Mouse (Mus musculus) liver, embryonic 14.5 days (tissue): Measurements from ENCODE around the gene Sgms1. TPM values are rescaled to one million over a fixed set of nuclear protein-coding genes. Genes with fewer than 3 reads are reported as not detected.

Experiments used
- ATAC-seq: fragments of 200-750 bp; cut with Nextera tagmentation; 2 replicates; pipeline ENCODE4 v1.8.0; 2017; ENCODE audit warnings: moderate number of reproducible peaks, mild to moderate bottlenecking, moderate library complexity; ENCODE audit not compliant: insufficient read depth
- DNase-seq, 3 experiments: peaks; one replicate each; pipeline ENCODE4 v3.0.0-alpha.2; 2012 to 2013; ENCODE audit warnings: low read depth in 3 of 3, low spot score in 3 of 3
- H3K27ac ChIP-seq: fragments of 300-500 bp; sonication (generic); 2 replicates; pipeline ENCODE4 v1.5.1; 2014; ENCODE audit warnings: moderate library complexity, mild to moderate bottlenecking, control low read depth, inconsistent platforms
- H3K27me3 ChIP-seq: fragments of 300-500 bp; sonication (generic); 2 replicates; pipeline ENCODE4 v1.6.1; 2014; ENCODE audit warnings: mild to moderate bottlenecking, low read length, moderate library complexity; ENCODE audit not compliant: control insufficient read depth, insufficient read depth
- H3K36me3 ChIP-seq: fragments of 300-500 bp; sonication (generic); replicated peaks from 2 replicates; pipeline ENCODE4 v1.6.1; 2014; ENCODE audit warnings: low read depth; ENCODE audit not compliant: control insufficient read depth, insufficient read depth
- H3K4me1 ChIP-seq, 2 experiments: fragments of 200-500 bp in 1 of 2; fragments of 300-500 bp in 1 of 2; sonication (generic) in 1 of 2; replicated peaks; 2 replicates each; pipeline ENCODE4 v1.6.1; 2012 to 2014; ENCODE audit warnings: antibody characterized with exemption in 1 of 2, inconsistent platforms in 1 of 2, low read length in 1 of 2; ENCODE audit not compliant: control insufficient read depth in 2 of 2, insufficient read depth in 2 of 2
- H3K4me2 ChIP-seq: fragments of 300-500 bp; sonication (generic); 2 replicates; pipeline ENCODE4 v1.6.1; 2014; ENCODE audit warnings: low read depth, mild to moderate bottlenecking, control low read depth, moderate library complexity
- H3K4me3 ChIP-seq, 2 experiments: fragments of 200-500 bp in 1 of 2; fragments of 300-500 bp in 1 of 2; sonication (generic) in 1 of 2; 2 replicates each; pipeline ENCODE4 v1.5.1; 2012 to 2014; ENCODE audit warnings: low read depth in 2 of 2, low read length in 2 of 2, mild to moderate bottlenecking in 2 of 2, control low read depth in 1 of 2, inconsistent platforms in 1 of 2, moderate library complexity in 1 of 2; ENCODE audit not compliant: insufficient read depth in 1 of 2
- H3K9ac ChIP-seq: fragments of 300-500 bp; sonication (generic); replicated peaks from 2 replicates; pipeline ENCODE4 v1.6.1; 2014; ENCODE audit warnings: mild to moderate bottlenecking, control low read depth, moderate library complexity
- H3K9me3 ChIP-seq: fragments of 300-500 bp; sonication (generic); 2 replicates; pipeline ENCODE4 v1.6.1; 2016; ENCODE audit warnings: low read length, mixed read lengths; ENCODE audit not compliant: control insufficient read depth
- CTCF ChIP-seq: IDR thresholded peaks from 2 replicates; pipeline ENCODE4 v1.5.1; 2016; ENCODE audit warnings: antibody characterized with exemption, low read depth, control low read depth
- EP300 ChIP-seq: IDR thresholded peaks from 2 replicates; pipeline ENCODE4 v1.6.1; 2016; ENCODE audit warnings: antibody characterized with exemption, low read depth
- whole genome bisulfite sequencing: fragments of 180-500 bp; shearing (Covaris S2); extraction: QIAGEN DNeasy Blood & Tissue Kit; methylation state at CpG from one replicate; pipeline ENCODE4 v1.1.7; 2014; ENCODE audit not compliant: insufficient replicate concordance; 5-methylcytosine and 5-hydroxymethylcytosine counted together
- polyA plus RNA-seq, 2 experiments: library from polyadenylated mRNA; depleted of rRNA in 1 of 2; stranded (reverse) in 1 of 2; unstranded in 1 of 2; fragments of >200 nt; fragmentation: Nextera tagmentation in 1 of 2; extraction: Ambion mirVana in 1 of 2; gene quantifications; 2 replicates each; pipeline versions ENCODE4 v1.2.1 to v1.2.3; 2012 to 2014

The Sgms1 gene
- polyA plus RNA-seq, 2 experiments: 17.3 to 19.2 TPM

DNA sequence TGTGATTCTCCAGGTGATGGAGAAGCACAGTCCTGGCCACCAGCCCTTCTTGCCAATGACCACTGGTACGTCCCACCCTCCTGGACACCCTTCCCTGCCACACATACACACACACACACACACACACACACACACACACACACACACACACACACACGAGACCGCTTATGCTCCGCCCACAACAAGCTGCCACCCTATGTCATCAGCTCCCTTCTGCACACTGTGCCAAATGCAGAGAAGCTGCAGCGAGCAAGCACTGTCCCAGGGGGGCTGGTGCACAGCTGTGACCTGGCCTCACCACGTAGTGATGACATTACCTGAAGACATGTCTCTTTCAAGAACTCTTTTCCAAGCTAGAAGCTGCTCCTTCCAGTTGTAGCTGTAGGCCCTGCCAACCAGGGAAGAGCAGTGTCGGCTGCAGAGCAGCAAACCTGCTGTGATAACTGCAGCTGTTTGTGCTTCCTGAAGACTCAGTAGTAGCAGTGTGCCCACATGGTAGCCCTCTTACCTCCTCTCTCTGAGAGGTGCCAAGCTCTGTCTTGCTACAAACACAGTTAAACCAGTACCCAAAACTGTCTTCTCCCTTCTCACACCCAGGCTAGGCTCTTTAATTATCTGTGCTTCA, 11.7 kb downstream of the Sgms1 start:
- Histone ChIP-seq H3K36me3 (no peaks in the 10 kb centered on the region), H3K4me2 (no peak overlapping the region), H3K9ac (no peak overlapping the region), H3K4me3 (no peak overlapping the region), H3K27ac (no peak overlapping the region), H3K4me1 (peaks cover 3 to 26% of the 10 kb centered on the region in 2 experiments; a peak in 2 of 4 replicates), H3K27me3 (no peaks in the 10 kb centered on the region), H3K9me3 (no peaks in the 10 kb centered on the region)
- TF ChIP-seq EP300 (no peak), CTCF (no peak)
- 57% methylated on average over 7 of the region's 7 CpGs for WGBS
- DNase-seq (no peak), ATAC-seq (no peak)

GRCm38 (mm10) chr19:32376886-32377535, 12.5 kb downstream of the Sgms1 start:
- no peak for TF ChIP-seq CTCF
- TF ChIP-seq EP300: no peak
- DNase-seq: no peak
- 59% methylated on average over 6 of the region's 7 CpGs for WGBS
- no peak overlapping the region for H3K4me2 ChIP-seq
- ATAC-seq: no peak
- no peaks in the 10 kb centered on the region for H3K9me3 ChIP-seq
- no peak overlapping the region for H3K27ac ChIP-seq
- H3K4me1 ChIP-seq: peaks cover 3 to 30% of the 10 kb centered on the region in 2 experiments; a peak in 3 of 4 replicates
- no peak overlapping the region for H3K9ac ChIP-seq
- no peak overlapping the region for H3K4me3 ChIP-seq
- H3K27me3 ChIP-seq: no peaks in the 10 kb centered on the region
- no peaks in the 10 kb centered on the region for H3K36me3 ChIP-seq

DNA sequence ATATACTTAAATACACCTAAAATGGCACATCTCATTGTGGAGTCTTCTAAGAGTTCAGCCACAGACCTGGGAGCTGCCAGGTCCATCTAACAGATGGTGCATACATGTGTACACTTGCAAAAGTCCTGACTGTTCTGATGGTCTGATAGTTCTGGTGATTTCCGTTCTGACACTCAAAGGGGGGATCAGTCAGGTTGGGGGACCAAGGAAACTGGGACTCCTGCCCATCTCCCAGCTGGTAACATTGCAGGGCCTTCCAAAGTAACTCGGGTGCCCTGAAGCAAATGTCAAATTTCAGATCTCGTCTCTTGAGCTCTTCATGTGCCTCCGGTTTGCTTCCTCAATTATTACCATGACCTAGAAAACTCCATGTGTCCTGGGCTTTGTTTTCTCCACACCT, 13.5 kb downstream of the Sgms1 start:
- TF ChIP-seq CTCF (no peak), EP300 (no peak)
- Histone ChIP-seq H3K9me3 (no peaks in the 10 kb centered on the region), H3K36me3 (no peaks in the 10 kb centered on the region), H3K4me1 (peaks cover 0 to 23% of the 10 kb centered on the region in 2 experiments; a peak in 3 of 4 replicates), H3K4me3 (no peak overlapping the region), H3K4me2 (no peak overlapping the region), H3K27ac (no peak overlapping the region), H3K27me3 (no peaks in the 10 kb centered on the region), H3K9ac (no peak overlapping the region)
- WGBS: 61% methylated on average over 4 of the region's 4 CpGs
- ATAC-seq (no peak), DNase-seq (no peak)

DNA sequence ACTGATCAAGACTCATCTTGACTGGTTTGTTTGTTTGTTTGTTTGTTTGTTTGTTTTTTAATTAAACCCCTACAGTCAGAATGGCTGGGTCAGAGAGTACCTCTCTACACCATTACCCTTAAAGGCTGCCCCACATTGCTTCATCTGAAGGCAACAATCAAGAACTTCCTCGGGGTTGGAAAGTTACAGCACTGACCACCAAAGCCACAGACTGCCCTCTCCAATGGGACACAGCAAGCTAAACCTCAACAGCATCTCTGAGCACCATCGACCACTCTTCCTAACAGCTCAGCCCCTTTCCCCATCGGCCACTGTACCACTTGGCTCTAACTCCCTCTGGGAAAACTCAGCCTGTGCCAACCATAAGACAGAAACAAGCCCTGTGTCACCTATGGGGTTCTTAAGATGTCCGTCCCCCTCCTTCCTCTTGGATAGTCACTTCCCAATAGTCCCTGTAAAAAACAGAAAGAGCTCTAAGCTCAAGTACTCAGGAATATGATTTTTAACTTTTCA, 14.0 kb downstream of the Sgms1 start:
- Histone ChIP-seq H3K36me3 (no peaks in the 10 kb centered on the region), H3K27ac (no peak overlapping the region), H3K9me3 (no peaks in the 10 kb centered on the region), H3K27me3 (no peaks in the 10 kb centered on the region), H3K4me2 (no peak overlapping the region), H3K9ac (no peak overlapping the region), H3K4me3 (no peak overlapping the region), H3K4me1 (peaks cover 0 to 19% of the 10 kb centered on the region in 2 experiments; a peak in 3 of 4 replicates)
- WGBS: 35% methylated on average over 4 of the region's 4 CpGs
- ATAC-seq: no peak
- no peak for DNase-seq
- no peak for TF ChIP-seq EP300
- TF ChIP-seq CTCF: no peak

GRCm38 (mm10) chr19:32374751-32375150, 14.8 kb downstream of the Sgms1 start:
- Histone ChIP-seq H3K27ac (no peak overlapping the region), H3K4me1 (peaks cover 0 to 16% of the 10 kb centered on the region in 2 experiments; a peak in 3 of 4 replicates), H3K9me3 (no peaks in the 10 kb centered on the region), H3K36me3 (no peaks in the 10 kb centered on the region), H3K9ac (no peak overlapping the region), H3K4me2 (no peak overlapping the region), H3K4me3 (no peak overlapping the region), H3K27me3 (no peaks in the 10 kb centered on the region)
- TF ChIP-seq CTCF (no peak), EP300 (no peak)
- ATAC-seq: no peak
- no peak for DNase-seq
- 75% methylated on average over 10 of the region's 10 CpGs for WGBS
